Mouse (Mus musculus) lung, embryonic 16.5 days (tissue): ENCODE measurements at regions not wholly inside any gene's neighbourhood (a gene's known extent, or its start where the extent isn't known, plus 50 kb on each side); places are given as distances from the start of the nearest gene placed in this dataset.
"Not testable (repeated sequence)": the region's sequence is repeated elsewhere in the genome, so short reads cannot be mapped to it uniquely, and the experiment has no call there.

Experiments
- ATAC-seq: fragments of 200-750 bp; cut with Nextera tagmentation; 2 replicates; pipeline ENCODE4 v1.8.0; 2017; ENCODE audit warnings: low read depth, mild to moderate bottlenecking, moderate library complexity
- H3K27ac ChIP-seq: fragments of 300-500 bp; sonication (generic); 2 replicates; pipeline ENCODE4 v1.5.1; 2014; ENCODE audit warnings: mild to moderate bottlenecking, control low read depth, low read length
- H3K27me3 ChIP-seq: fragments of 300-500 bp; sonication (generic); 2 replicates; pipeline ENCODE4 v1.6.1; 2014; ENCODE audit warnings: low read depth, low read length, mixed read lengths; ENCODE audit not compliant: control insufficient read depth, insufficient read depth
- H3K36me3 ChIP-seq: fragments of 300-500 bp; sonication (generic); 2 replicates; pipeline ENCODE4 v1.6.1; 2014; ENCODE audit warnings: low read length; ENCODE audit not compliant: control insufficient read depth, insufficient read depth
- H3K4me1 ChIP-seq: fragments of 300-500 bp; sonication (generic); replicated peaks from 2 replicates; pipeline ENCODE4 v1.6.1; 2014; ENCODE audit warnings: low read length, mixed read lengths; ENCODE audit not compliant: control insufficient read depth, insufficient read depth
- H3K4me2 ChIP-seq: fragments of 300-500 bp; sonication (generic); 2 replicates; pipeline ENCODE4 v1.6.1; 2014; ENCODE audit warnings: low read depth, low read length, control low read depth
- H3K4me3 ChIP-seq: fragments of 300-500 bp; sonication (generic); 2 replicates; pipeline ENCODE4 v1.5.1; 2014; ENCODE audit warnings: mild to moderate bottlenecking, low read length, control low read depth
- H3K9ac ChIP-seq: fragments of 300-500 bp; sonication (generic); 2 replicates; pipeline ENCODE4 v1.6.1; 2014; ENCODE audit warnings: low read length, control low read depth
- H3K9me3 ChIP-seq: fragments of 300-500 bp; sonication (generic); 2 replicates; pipeline ENCODE4 v1.6.1; 2016; ENCODE audit warnings: low read length; ENCODE audit not compliant: control insufficient read depth
- WGBS: fragments of 180-500 bp; shearing (Covaris S2); extraction: QIAGEN DNeasy Blood & Tissue Kit; methylation state at CpG from one replicate; pipeline ENCODE4 v1.1.7; 2014; 5-methylcytosine and 5-hydroxymethylcytosine counted together

DNA sequence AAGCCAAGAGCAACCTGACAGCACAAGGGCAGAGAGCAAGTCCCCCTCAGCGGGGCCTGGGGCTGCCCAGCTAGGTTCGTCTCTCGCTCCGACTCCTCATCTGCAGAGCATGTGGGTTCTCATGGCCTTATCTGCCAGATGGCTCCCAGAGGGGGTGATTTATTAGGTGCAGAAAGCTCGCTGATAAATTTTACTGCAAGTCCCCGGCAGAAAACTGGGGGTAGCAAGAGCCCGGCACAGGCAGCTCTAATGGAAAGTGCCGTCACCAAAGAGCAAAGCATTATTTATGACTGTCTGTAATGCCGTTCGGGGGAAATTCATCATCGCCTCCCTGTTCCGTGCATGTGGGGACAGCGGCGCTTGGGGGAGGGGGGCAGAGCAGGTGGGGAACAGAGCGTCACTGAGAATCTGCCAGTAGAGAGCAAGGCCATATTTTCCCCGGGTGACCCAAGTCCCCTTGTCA, 206.7 kb upstream of the Zfp703 start:
- Histone ChIP-seq H3K4me2 (peak overlapping the region; percentile 17), H3K9ac (no peak overlapping the region), H3K27ac (no peak overlapping the region), H3K4me1 (peaks cover 4% of the 10 kb centered on the region; the same call in 1 of the 2 replicates), H3K9me3 (no peaks in the 10 kb centered on the region), H3K4me3 (no peak overlapping the region), H3K36me3 (no peaks in the 10 kb centered on the region), H3K27me3 (peaks cover 8% of the 10 kb centered on the region; the same call in 1 of the 2 replicates)
- peak; percentile 36; the same call in 1 of the 2 replicates for ATAC-seq
- WGBS, result 26% methylated on average over 16 of the region's 16 CpGs

- no peak overlapping the region for H3K4me2 ChIP-seq
- no peak overlapping the region for H3K4me3 ChIP-seq
- no peak overlapping the region for H3K9ac ChIP-seq
- no peak overlapping the region for H3K27ac ChIP-seq
- WGBS, result 60% methylated on average over 10 of the region's 10 CpGs
- H3K27me3 ChIP-seq, result peaks cover 22% of the 10 kb centered on the region
- H3K36me3 ChIP-seq, result no peaks in the 10 kb centered on the region
- no peaks in the 10 kb centered on the region for H3K4me1 ChIP-seq
- no peak for ATAC-seq
- H3K9me3 ChIP-seq, result no peaks in the 10 kb centered on the region
Measured at GRCm38 (mm10) chr8:26778917-26779537, 198.1 kb upstream of the Zfp703 start.

DNA sequence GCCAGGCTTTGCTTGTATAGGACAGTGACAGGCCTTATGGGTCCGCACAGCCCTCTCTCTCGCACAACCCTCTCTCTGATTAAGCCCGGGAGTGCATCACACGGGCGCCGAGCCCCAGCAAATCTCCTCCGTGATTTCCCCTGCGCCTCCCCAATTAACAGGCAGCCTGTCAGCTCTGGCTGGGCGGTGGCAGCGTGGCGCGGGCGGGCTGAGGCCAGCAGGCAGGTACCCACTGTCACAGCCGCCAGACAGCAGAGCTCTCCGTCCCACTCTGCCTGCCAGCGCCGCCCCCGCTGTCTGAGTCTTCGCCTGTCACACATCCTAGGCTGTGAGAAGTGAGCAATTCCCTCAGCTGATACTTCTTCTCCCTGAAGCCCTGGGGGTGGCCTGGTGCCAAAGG, 196.6 kb upstream of the Zfp703 start:
- Histone ChIP-seq H3K27ac (no peak overlapping the region), H3K9me3 (no peaks in the 10 kb centered on the region), H3K4me3 (no peak overlapping the region), H3K4me2 (peak overlapping the region; percentile 27; the same call in 1 of the 2 replicates), H3K9ac (no peak overlapping the region), H3K4me1 (no peaks in the 10 kb centered on the region; the same call in 1 of the 2 replicates), H3K27me3 (peaks cover 21% of the 10 kb centered on the region), H3K36me3 (no peaks in the 10 kb centered on the region)
- WGBS, result 18% methylated on average over 19 of the region's 19 CpGs
- no peak for ATAC-seq

DNA sequence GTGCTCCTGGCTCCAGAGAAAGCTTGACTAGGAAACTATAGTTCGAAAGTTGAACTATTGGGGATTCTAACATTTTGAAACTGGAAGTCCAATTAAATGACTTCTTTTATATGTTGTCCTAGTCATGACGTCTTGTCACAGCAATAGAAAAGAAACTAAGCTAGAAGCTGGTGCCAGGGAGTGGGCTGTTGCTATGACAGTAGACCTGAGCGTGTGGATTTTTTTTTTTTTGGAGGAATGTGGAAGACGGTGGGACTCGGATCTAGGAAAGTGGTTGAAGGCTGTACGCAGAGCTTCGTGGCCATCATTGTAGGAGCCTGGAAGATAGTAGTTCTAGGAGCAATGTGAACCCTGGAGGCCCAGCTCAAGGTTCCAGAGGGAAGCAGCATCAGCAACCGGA, 194.2 kb upstream of the Zfp703 start:
- H3K4me3 ChIP-seq, H3K4me2 ChIP-seq, H3K9ac ChIP-seq, H3K9me3 ChIP-seq, H3K4me1 ChIP-seq, ATAC-seq, H3K36me3 ChIP-seq, H3K27ac ChIP-seq: not testable (repeated sequence)
- WGBS, result 84% methylated on average over 8 of the region's 8 CpGs
- H3K27me3 ChIP-seq, result peaks cover 17% of the 10 kb centered on the region

DNA sequence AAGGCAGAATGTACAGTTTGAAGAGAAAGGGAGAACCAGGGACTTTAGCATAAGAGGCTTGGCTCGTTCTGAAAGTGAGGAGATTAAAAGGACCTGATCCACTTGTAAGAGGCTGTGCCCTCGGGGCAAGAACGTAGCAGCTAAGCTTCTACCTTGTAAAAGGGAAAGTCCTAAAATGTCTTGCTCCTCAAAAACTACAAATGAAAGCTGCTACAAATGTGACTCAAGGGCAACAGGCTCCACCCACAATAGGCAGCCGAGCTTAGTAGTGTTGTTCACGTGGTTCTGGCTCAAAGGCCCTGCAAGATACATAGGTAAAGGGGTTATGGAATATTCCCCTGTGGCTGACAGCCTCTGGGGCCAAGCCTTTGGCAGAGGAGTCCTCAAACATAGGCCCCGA, 192.7 kb upstream of the Zfp703 start:
- no peaks in the 10 kb centered on the region for H3K9me3 ChIP-seq
- no peak overlapping the region for H3K9ac ChIP-seq
- no peak overlapping the region for H3K4me2 ChIP-seq
- no peak for ATAC-seq
- peaks cover 13% of the 10 kb centered on the region for H3K27me3 ChIP-seq
- H3K4me1 ChIP-seq, result no peaks in the 10 kb centered on the region; the same call in 1 of the 2 replicates
- no peaks in the 10 kb centered on the region for H3K36me3 ChIP-seq
- H3K4me3 ChIP-seq, result no peak overlapping the region
- WGBS, result 60% methylated on average over 6 of the region's 6 CpGs
- H3K27ac ChIP-seq, result no peak overlapping the region

GRCm38 (mm10) chr8:26791795-26792194, 185.3 kb upstream of the Zfp703 start:
- Histone ChIP-seq H3K9me3 (no peaks in the 10 kb centered on the region), H3K4me1 (peaks cover 2% of the 10 kb centered on the region), H3K4me2 (no peak overlapping the region), H3K9ac (no peak overlapping the region), H3K27ac (no peak overlapping the region), H3K36me3 (no peaks in the 10 kb centered on the region), H3K4me3 (no peak overlapping the region), H3K27me3 (no peaks in the 10 kb centered on the region)
- ATAC-seq, result peak; percentile 65; the same call in 1 of the 2 replicates
- 43% methylated on average over 2 of the region's 2 CpGs for WGBS

DNA sequence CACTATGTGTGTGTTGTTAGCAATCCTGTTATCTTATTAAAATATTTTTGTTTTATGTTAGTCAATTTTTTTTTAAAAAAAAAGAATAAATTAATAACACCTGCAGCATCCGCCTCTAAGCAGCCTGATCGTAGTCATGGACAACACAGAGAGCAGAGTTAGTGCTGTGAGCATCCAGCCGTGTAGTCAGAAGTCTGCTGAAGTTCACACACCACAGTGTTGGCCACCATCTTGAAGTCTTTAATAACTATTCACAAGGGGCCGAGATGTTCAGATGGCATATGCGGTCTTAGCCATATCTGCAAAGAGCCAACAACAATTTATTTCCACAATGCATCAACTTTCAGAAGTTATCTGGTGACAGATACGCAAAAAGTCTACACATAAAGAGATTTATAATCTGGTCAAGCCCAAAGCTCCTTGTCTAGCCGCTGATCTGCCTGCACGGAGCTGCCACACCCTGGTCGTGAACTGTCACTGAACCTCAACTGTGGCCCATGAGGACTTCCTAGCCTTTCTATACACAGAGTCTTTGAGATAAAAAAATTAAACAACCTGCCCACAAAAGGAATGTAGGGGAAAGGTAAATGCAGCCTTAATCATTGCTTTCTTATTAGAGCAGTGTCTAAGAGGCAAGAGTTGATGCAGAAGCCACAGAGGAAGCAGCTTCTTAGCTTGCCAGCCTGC, 183.4 kb upstream of the Zfp703 start:
- H3K9me3 ChIP-seq, result no peaks in the 10 kb centered on the region
- WGBS, result 71% methylated on average over 9 of the region's 9 CpGs
- no peaks in the 10 kb centered on the region; the same call in 1 of the 2 replicates for H3K27me3 ChIP-seq
- no peaks in the 10 kb centered on the region for H3K36me3 ChIP-seq
- no peak overlapping the region for H3K4me2 ChIP-seq
- H3K4me3 ChIP-seq, result no peak overlapping the region
- no peak overlapping the region for H3K9ac ChIP-seq
- peak; percentile 82 for ATAC-seq
- H3K4me1 ChIP-seq, result peaks cover 2% of the 10 kb centered on the region
- H3K27ac ChIP-seq, result no peak overlapping the region

DNA sequence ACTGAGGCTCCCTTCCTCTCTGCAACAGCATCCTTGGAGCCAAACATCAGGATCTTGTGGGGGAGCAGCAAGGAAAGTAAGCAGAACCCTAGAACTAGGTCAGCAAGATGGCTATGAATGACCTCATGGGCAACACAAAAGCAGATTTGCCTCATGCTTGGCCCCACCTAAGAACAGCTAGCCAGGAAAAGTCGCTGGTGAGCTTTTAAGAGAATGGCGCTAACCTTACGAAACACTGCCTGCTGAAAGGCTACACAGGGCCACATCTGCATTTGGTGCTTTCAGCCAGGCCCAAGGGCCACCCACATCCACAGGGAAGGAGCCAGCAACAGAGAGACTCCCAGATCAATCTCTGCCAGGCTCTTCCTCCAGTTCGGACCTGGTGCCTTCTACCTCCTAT, 182.7 kb upstream of the Zfp703 start:
- no peaks in the 10 kb centered on the region; the same call in 1 of the 2 replicates for H3K27me3 ChIP-seq
- no peak overlapping the region for H3K27ac ChIP-seq
- H3K9me3 ChIP-seq, result no peaks in the 10 kb centered on the region
- WGBS, result 69% methylated on average over 4 of the region's 4 CpGs
- no peak overlapping the region for H3K4me3 ChIP-seq
- peaks cover 2% of the 10 kb centered on the region for H3K4me1 ChIP-seq
- H3K9ac ChIP-seq, result no peak overlapping the region
- no peaks in the 10 kb centered on the region for H3K36me3 ChIP-seq
- peak; percentile 28; the same call in 1 of the 2 replicates for ATAC-seq
- H3K4me2 ChIP-seq, result no peak overlapping the region

DNA sequence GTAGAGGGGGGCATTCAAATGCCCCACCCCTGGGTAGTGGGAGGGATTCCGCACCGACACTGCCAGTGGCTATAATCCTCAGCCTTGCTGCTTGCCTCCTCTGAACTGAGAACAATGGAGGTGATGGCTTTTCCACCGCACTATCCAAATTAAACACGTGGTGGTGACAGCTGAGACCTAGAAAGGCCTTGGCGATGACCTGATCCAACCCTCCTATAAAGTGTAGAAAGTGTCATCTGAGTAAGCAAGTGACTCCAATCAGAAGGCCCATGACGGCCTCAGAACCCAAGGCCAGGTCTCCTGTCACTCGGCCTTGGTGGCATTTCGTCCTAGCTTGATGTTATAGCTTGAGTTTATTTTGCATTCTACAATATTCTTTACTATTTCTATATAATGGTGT, 181.5 kb upstream of the Zfp703 start:
- Histone ChIP-seq H3K9ac (no peak overlapping the region), H3K27me3 (no peaks in the 10 kb centered on the region; the same call in 1 of the 2 replicates), H3K9me3 (no peaks in the 10 kb centered on the region), H3K36me3 (no peaks in the 10 kb centered on the region), H3K4me3 (no peak overlapping the region), H3K4me1 (peaks cover 2% of the 10 kb centered on the region), H3K4me2 (no peak overlapping the region), H3K27ac (no peak overlapping the region)
- no peak for ATAC-seq
- 88% methylated on average over 8 of the region's 8 CpGs for WGBS
